Mouse (Mus musculus) intestine, embryonic 14.5 days (tissue): ENCODE data around the gene Hspe1. TPM values are rescaled to one million over a fixed set of nuclear protein-coding genes. Genes with fewer than 3 reads are reported as not detected.

Experiments
- ATAC-seq: fragments of 200-750 bp; cut with Nextera tagmentation; replicated peaks from 2 replicates; pipeline ENCODE4 v1.8.0; 2017; ENCODE audit warnings: low read depth, moderate number of reproducible peaks, moderate TSS enrichment, moderate library complexity; ENCODE audit not compliant: low FRiP score, low TSS enrichment
- DNase-seq: peaks from one replicate; pipeline ENCODE4 v3.0.0-alpha.2; 2018; ENCODE audit warnings: low spot score
- H3K27ac ChIP-seq: fragments of 300-500 bp; sonication (generic); 2 replicates; pipeline ENCODE4 v1.5.1; 2014; ENCODE audit warnings: low read depth, mild to moderate bottlenecking, control low read depth
- H3K27me3 ChIP-seq: fragments of 300-500 bp; sonication (generic); replicated peaks from 2 replicates; pipeline ENCODE4 v1.6.1; 2014; ENCODE audit warnings: low read length, control low read depth; ENCODE audit not compliant: control insufficient read depth, insufficient read depth
- H3K36me3 ChIP-seq: fragments of 300-500 bp; sonication (generic); 2 replicates; pipeline ENCODE4 v1.6.1; 2014; ENCODE audit warnings: low read length, control low read depth; ENCODE audit not compliant: control insufficient read depth, insufficient read depth
- H3K4me1 ChIP-seq: fragments of 300-500 bp; sonication (generic); replicated peaks from 2 replicates; pipeline ENCODE4 v1.6.1; 2014; ENCODE audit warnings: low read length, control low read depth, mixed read lengths; ENCODE audit not compliant: control insufficient read depth, insufficient read depth
- H3K4me2 ChIP-seq: fragments of 300-500 bp; sonication (generic); 2 replicates; pipeline ENCODE4 v1.6.1; 2014; ENCODE audit warnings: low read length
- H3K4me3 ChIP-seq: fragments of 300-500 bp; sonication (generic); 2 replicates; pipeline ENCODE4 v1.5.1; 2014; ENCODE audit warnings: low read depth, low read length, control low read depth, mixed read lengths
- H3K9ac ChIP-seq: fragments of 300-500 bp; sonication (generic); 2 replicates; pipeline ENCODE4 v1.6.1; 2014; ENCODE audit warnings: mild to moderate bottlenecking, low read length
- H3K9me3 ChIP-seq: fragments of 300-500 bp; sonication (generic); 2 replicates; pipeline ENCODE4 v1.6.1; 2016; ENCODE audit warnings: low read length, control low read depth; ENCODE audit not compliant: control insufficient read depth
- WGBS: fragments of 180-500 bp; shearing (Covaris S2); extraction: QIAGEN DNeasy Blood & Tissue Kit; methylation state at CpG from one replicate; pipeline ENCODE4 v1.1.7; 2014; 5-methylcytosine and 5-hydroxymethylcytosine counted together
- polyA plus RNA-seq: library from polyadenylated mRNA; unstranded; fragments of >200 nt; fragmentation: Nextera tagmentation; extraction: Ambion mirVana; gene quantifications from 2 replicates; pipeline ENCODE4 v1.2.1, GENCODE M21; 2014

Hspe1 gene
- polyA plus RNA-seq, 1 experiment from 2014 or later = 740 TPM

DNA sequence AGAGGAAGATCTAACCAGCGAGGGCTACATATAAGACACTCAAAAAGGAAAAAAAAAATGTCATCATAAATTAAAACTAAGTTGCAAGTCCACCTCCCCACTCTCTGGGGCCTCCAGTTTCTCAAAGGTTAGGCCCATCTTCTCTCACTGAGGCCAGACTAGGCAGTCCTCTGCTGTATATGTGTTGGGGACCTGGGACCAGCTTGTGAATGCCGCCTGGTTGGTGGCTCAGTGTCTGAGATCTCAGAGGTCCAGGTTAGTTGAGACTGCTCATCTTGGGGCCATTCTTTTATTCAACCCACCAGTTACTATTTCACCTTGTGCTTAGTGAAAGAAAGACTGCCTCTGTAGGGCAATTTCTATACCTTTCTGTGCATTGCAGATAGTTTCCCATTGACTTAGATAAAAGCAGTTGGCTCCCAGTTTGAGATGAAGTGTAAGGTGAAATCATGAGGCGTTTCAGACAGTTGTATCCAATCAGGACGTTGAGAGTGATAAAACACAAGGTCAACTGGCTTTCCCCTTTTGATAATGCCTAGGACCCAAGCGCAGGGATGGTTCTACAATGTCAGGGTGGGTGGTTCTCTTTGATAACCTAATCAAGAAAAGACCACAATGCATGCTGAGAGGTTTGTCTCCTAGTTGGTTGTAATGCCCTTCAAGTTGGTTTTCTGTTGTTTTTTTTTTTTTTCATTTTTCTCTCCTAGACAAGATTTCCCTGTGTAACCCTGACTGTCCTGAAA is 12.1 kb upstream of the Hspe1 start:
- H3K9ac ChIP-seq = no peak overlapping the region
- no peaks in the 10 kb centered on the region for H3K4me1 ChIP-seq
- WGBS = 67% methylated on average over 5 of the region's 5 CpGs
- H3K4me3 ChIP-seq = no peak overlapping the region
- no peak for DNase-seq
- H3K4me2 ChIP-seq = no peak overlapping the region
- peaks cover 45% of the 10 kb centered on the region for H3K36me3 ChIP-seq
- no peak; the same call in 1 of the 2 replicates for ATAC-seq
- no peaks in the 10 kb centered on the region for H3K9me3 ChIP-seq
- H3K27me3 ChIP-seq = no peaks in the 10 kb centered on the region
- no peak overlapping the region for H3K27ac ChIP-seq

DNA sequence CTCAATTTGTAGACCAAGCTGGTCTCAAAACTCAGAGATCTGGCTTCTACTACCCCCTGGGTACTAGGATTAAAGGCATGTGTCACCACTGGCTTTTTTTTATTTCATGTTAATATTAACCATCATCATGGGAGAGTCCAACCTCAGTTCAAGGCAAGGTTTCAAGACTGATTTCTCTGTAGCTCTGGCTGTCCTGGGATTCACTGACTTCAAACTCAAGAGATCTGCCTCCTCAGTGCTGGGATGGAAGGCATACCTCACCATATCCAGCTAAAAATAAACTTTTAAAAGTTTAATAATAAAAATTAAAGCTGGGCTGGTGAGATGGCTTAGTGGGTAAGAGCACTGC is 11.6 kb upstream of the Hspe1 start:
- Histone ChIP-seq H3K27ac (no peak overlapping the region), H3K4me2 (no peak overlapping the region), H3K36me3 (peaks cover 50% of the 10 kb centered on the region), H3K4me1 (no peaks in the 10 kb centered on the region), H3K9ac (no peak overlapping the region), H3K4me3 (no peak overlapping the region), H3K9me3 (no peaks in the 10 kb centered on the region), H3K27me3 (no peaks in the 10 kb centered on the region)
- ATAC-seq (no peak), DNase-seq (no peak)

DNA sequence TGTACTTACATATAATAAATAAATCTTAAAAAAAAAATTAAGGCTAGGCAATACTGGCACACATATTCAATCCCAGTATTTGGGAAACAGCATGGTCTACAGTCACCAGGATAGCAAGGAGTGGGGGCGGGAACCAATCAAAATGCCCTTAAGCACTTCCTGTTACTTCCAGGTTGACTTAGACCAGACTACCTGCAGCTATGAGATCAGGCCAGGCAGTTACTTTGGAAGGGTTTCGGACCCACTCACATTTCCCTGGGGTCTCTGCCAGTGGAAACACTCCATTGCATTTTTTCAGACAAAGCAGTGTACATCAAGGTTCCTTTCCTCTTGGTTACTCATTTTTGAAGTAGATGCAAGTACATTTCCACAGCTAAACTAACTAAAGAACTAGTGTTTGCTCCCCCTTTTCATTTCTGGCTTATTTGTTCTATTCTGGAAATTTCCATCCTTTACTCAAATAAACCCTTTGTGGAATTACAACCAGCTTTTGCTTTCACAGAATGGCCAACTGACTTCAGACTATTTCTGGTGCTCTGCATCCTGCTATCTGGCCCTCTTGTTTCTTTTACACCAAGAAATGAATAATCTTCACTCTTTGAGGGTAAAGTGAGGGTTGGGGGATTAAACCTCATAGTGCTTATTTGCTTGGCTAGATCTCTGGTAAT is 10.9 kb upstream of the Hspe1 start:
- H3K4me3 ChIP-seq = no peak overlapping the region
- DNase-seq (no peak), ATAC-seq (peak; percentile 34; the same call in 1 of the 2 replicates)
- WGBS = 94% methylated on average over 2 of the region's 2 CpGs
- H3K9me3 ChIP-seq = no peaks in the 10 kb centered on the region
- no peaks in the 10 kb centered on the region for H3K4me1 ChIP-seq
- H3K36me3 ChIP-seq = peaks cover 51% of the 10 kb centered on the region
- no peak overlapping the region for H3K9ac ChIP-seq
- H3K27ac ChIP-seq = no peak overlapping the region
- H3K27me3 ChIP-seq = no peaks in the 10 kb centered on the region
- no peak overlapping the region for H3K4me2 ChIP-seq

DNA sequence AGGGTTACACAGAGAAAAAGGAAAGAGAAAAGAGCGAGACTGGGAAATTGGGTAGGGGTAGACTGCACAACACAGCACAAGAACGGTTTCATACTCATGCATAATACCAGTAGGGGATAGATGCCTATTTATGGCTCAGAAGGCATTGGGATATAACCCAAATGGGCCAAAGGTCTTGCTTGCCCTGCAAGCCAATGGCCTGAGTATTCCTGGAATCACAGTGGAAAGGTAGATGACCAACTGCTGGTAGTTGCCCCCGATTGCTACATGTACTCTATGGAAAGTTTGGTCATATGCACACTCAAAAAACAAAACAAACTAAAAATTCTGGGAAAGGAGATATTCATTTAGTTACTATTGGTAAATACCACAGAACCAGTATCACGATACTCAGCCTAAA is 8.3 kb upstream of the Hspe1 start:
- peaks cover 72% of the 10 kb centered on the region for H3K36me3 ChIP-seq
- no peak for ATAC-seq

DNA sequence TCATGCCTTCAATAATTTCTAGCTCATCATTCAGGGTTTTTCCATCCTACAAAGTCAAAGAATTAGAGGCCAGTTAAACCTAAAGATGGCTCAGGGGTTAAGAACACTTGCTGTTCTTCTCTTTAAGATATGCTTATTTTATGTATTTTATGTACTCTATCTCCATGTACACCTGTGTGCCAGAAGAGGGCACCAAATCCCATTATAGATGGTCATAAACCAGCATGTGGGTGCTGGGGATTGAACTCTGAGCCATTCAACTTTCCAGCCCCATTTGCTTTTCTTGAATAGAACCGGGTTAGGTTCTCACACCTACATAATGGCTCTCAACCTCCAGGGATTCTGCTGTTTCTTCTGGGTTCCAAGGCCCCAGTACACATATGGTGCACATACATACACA is 5.8 kb upstream of the Hspe1 start:
- no peaks in the 10 kb centered on the region for H3K27me3 ChIP-seq
- peaks cover 9% of the 10 kb centered on the region; the same call in 1 of the 2 replicates for H3K4me1 ChIP-seq
- H3K9ac ChIP-seq = no peak overlapping the region
- no peak for ATAC-seq
- no peak overlapping the region for H3K27ac ChIP-seq
- no peak overlapping the region for H3K4me3 ChIP-seq
- peaks cover 82% of the 10 kb centered on the region for H3K36me3 ChIP-seq
- no peak for DNase-seq
- 79% methylated on average over 1 of the region's 1 CpGs for WGBS
- peaks cover 3% of the 10 kb centered on the region; the same call in 1 of the 2 replicates for H3K9me3 ChIP-seq
- no peak overlapping the region for H3K4me2 ChIP-seq

More for the DNA sequence above, 8.3 kb upstream of the Hspe1 start:
- Histone ChIP-seq H3K9ac (no peak overlapping the region), H3K27me3 (no peaks in the 10 kb centered on the region), H3K9me3 (peaks cover 3% of the 10 kb centered on the region; the same call in 1 of the 2 replicates), H3K4me2 (no peak overlapping the region), H3K4me3 (no peak overlapping the region), H3K4me1 (no peaks in the 10 kb centered on the region; the same call in 1 of the 2 replicates), H3K27ac (no peak overlapping the region)
- no peak for DNase-seq
- WGBS = 93% methylated on average over 4 of the region's 4 CpGs

DNA sequence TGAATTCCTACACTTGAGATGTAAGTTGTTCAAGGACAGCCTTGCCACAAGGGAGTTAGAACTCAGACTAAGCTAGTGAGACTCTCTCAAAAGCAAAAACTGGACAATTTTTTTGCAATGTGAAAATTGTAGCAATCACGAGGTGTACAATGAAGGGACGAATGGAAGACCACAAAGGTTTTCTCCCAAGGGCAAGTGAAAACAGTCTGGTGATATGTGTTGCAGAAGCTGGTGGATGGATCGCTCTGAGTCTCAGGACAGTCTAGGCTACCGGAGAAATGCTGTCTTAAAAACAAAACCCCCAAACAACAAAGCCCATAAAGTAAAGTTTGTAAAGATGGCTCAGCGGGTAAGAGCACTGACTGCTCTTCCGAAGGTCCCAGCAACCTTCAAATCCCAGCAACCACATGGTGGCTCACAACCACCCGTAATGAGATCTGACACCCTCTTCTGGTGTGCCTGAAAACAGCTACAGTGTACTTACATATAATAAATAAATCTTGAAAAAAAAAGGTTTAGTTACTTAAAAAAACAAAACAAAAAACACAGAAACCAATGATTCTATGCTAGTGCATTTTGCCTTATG is 2.1 kb upstream of the Hspe1 start:
- 60% methylated on average over 7 of the region's 7 CpGs for WGBS
- H3K9me3 ChIP-seq = peaks cover 3% of the 10 kb centered on the region; the same call in 1 of the 2 replicates

DNA sequence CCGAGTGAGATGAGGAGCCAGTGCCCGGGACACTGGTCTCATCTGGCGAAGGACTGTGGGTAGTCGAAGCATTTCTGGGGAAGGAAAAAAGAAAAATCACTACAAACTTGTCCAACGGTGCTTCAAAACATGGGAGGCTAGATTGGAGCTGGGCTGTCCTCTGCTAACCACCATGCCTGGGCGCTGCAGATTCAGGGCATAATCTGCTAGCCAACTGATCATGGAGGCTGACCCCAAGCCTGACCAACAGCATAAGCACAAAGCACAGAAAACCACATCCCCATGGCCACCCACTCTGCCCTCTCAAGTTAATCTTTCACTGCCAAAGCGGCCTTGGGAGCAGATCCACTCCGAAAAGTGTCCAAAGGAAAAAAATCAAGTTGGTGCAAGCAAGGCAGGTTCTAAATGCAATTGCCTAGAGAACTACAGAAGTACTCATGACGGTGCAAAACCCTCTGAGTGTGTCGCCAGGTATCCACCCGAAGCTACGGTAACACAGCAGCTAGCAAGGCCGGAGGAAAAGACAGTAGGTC is 998 bp upstream of the Hspe1 start:
- no peak for ATAC-seq
- DNase-seq = peak; percentile 70
- peaks cover 59% of the 10 kb centered on the region for H3K36me3 ChIP-seq

More for the DNA sequence above, 2.1 kb upstream of the Hspe1 start:
- Histone ChIP-seq H3K4me2 (peak overlapping the region; percentile 88), H3K4me3 (peak overlapping the region; percentile 96), H3K27ac (no peak overlapping the region), H3K27me3 (no peaks in the 10 kb centered on the region), H3K36me3 (peaks cover 59% of the 10 kb centered on the region), H3K4me1 (peaks cover 15% of the 10 kb centered on the region), H3K9ac (peak overlapping the region; percentile 94; the same call in 1 of the 2 replicates)
- ATAC-seq (no peak), DNase-seq (no peak)

DNA sequence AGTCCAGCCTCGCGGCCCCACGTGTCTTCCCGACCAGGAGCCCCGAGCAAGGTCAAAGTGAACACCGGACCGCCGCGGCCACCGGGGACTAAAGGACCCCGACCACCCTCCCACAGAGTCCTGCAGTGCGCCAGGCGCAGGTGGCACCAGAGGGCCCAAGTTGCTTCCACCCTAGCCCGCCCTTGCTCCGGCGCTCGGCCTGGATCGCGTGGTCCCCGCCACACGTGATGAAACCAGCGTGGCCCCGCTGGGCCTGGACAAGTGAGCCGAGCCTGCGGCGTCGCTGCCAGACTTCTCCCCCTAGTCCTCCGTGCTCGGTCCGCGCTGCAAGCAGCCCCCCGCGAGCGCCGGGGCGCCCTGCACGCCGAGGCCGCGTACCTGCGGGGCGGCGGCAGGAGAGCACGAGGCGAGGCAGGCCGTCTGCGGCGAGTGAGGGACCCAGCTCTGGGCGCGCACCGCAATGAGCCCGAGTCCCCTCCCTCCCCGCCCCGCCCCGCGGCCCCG is 479 bp upstream of the Hspe1 start:
- Histone ChIP-seq H3K4me3 (peak overlapping the region; percentile 96), H3K4me2 (peak overlapping the region; percentile 88), H3K27ac (peak overlapping the region; percentile 95), H3K36me3 (peaks cover 59% of the 10 kb centered on the region), H3K27me3 (no peaks in the 10 kb centered on the region), H3K9ac (peak overlapping the region; percentile 94), H3K9me3 (peaks cover 3% of the 10 kb centered on the region; the same call in 1 of the 2 replicates), H3K4me1 (peaks cover 15% of the 10 kb centered on the region)
- WGBS = 0% methylated on average over 46 of the region's 57 CpGs
- peak; percentile 48 for ATAC-seq
- DNase-seq = no peak

More for the DNA sequence above, 998 bp upstream of the Hspe1 start:
- WGBS = under 1% methylated on average over 13 of the region's 13 CpGs
- Histone ChIP-seq H3K27ac (peak overlapping the region; percentile 95), H3K4me1 (peaks cover 15% of the 10 kb centered on the region), H3K4me2 (peak overlapping the region; percentile 88), H3K4me3 (peak overlapping the region; percentile 96), H3K27me3 (no peaks in the 10 kb centered on the region), H3K9ac (peak overlapping the region; percentile 94), H3K9me3 (peaks cover 3% of the 10 kb centered on the region; the same call in 1 of the 2 replicates)
